Mouse (Mus musculus): ENCODE measurements around the gene Mad1l1. TPM values are rescaled to one million over a fixed set of nuclear protein-coding genes. Genes with fewer than 3 reads are reported as not detected.
A peak's percentile ranks its signal among the peaks of the same experiment; 100 is the strongest.

Gene Mad1l1
- total and polyA plus RNA-seq, 3 experiments, result 40.5 to 65.2 TPM; not detected in 1

GRCm38 (mm10) chr5:140202451-140202850 is 118.9 kb downstream of the Mad1l1 start:
- Histone ChIP-seq H3K4me3 (ENCODE audit: control insufficient read depth in 1 of 2, insufficient read depth in 1 of 2, low read depth in 2 of 2, low read length in 2 of 2) (no peak overlapping the region), H3K9ac (ENCODE audit: control insufficient read depth, low read depth, low read length, poor library complexity, severe bottlenecking) (no peak overlapping the region), H3K4me1 (ENCODE audit: control insufficient read depth in 1 of 2, insufficient read depth in 2 of 2, low read length in 2 of 2) (peaks cover 0 to 3% of the 10 kb centered on the region in 2 experiments; a peak in 1 of 4 replicates), H3K27ac (ENCODE audit: control insufficient read depth, low read depth, low read length) (no peak overlapping the region), H3K27me3 (ENCODE audit: control insufficient read depth in 1 of 2, insufficient read depth in 2 of 2, low read length in 2 of 2) (no peaks in the 10 kb centered on the region), H3K36me3 (ENCODE audit: control insufficient read depth in 1 of 2, insufficient read depth in 2 of 2, low read length in 2 of 2) (peaks cover 2% of the 10 kb centered on the region in 2 experiments; a peak in 1 of 4 replicates), H3K9me3 (replicated peaks; ENCODE audit: insufficient read depth, low read length) (no peaks in the 10 kb centered on the region), H3K79me2 (ENCODE audit: control insufficient read depth, insufficient read depth, low read length, poor library complexity) (no peaks in the 10 kb centered on the region)
- DNase-seq (ENCODE audit: low read depth, low spot score), result peak; percentile 29
- no peak for TF ChIP-seq UBTF (IDR thresholded peaks at IDR 0.05; ENCODE audit: borderline replicate concordance, insufficient read depth, low read depth, low read length)
- TF ChIP-seq GABPA (IDR thresholded peaks at IDR 0.05; ENCODE audit: low read depth, low read length), result no peak
- no peak for TF ChIP-seq MAZ (IDR thresholded peaks at IDR 0.05; ENCODE audit: low read depth, low read length)
- no peak for TF ChIP-seq MAX (IDR thresholded peaks at IDR 0.05; ENCODE audit: low read length)
- TF ChIP-seq CHD2 (IDR thresholded peaks at IDR 0.05; ENCODE audit: low read length), result no peak
- no peak for TF ChIP-seq GATA1 (IDR thresholded peaks at IDR 0.05; ENCODE audit: low read depth, low read length)
- TF ChIP-seq SMC3 (IDR thresholded peaks at IDR 0.05; ENCODE audit: low read depth, low read length), result no peak
- no peak for TF ChIP-seq ELF1 (IDR thresholded peaks at IDR 0.05; ENCODE audit: low read depth, low read length)
- TF ChIP-seq CTCF (IDR thresholded peaks at IDR 0.05 in 2 of 3, conservative IDR thresholded peaks at IDR 0.05 in 1 of 3; ENCODE audit: control insufficient read depth in 1 of 3, insufficient read depth in 1 of 3, low read depth in 2 of 3, low read length in 3 of 3, poor library complexity in 1 of 3, severe bottlenecking in 1 of 3), result no peak
- TF ChIP-seq RAD21 (IDR thresholded peaks at IDR 0.05; ENCODE audit: low read depth, low read length), result no peak
- no peak for TF ChIP-seq POLR2AphosphoS2 (IDR thresholded peaks at IDR 0.05; ENCODE audit: low read length)
- no peak for TF ChIP-seq JUND (IDR thresholded peaks at IDR 0.05; ENCODE audit: low read depth, low read length)
- TF ChIP-seq MXI1 (IDR thresholded peaks at IDR 0.05; ENCODE audit: low read depth, low read length), result no peak
- TF ChIP-seq POLR2AphosphoS5 (IDR thresholded peaks at IDR 0.05; ENCODE audit: borderline replicate concordance, low read depth, low read length), result no peak
- TF ChIP-seq E2F4 (IDR thresholded peaks at IDR 0.05; ENCODE audit: borderline replicate concordance, low read depth, low read length), result no peak

DNA sequence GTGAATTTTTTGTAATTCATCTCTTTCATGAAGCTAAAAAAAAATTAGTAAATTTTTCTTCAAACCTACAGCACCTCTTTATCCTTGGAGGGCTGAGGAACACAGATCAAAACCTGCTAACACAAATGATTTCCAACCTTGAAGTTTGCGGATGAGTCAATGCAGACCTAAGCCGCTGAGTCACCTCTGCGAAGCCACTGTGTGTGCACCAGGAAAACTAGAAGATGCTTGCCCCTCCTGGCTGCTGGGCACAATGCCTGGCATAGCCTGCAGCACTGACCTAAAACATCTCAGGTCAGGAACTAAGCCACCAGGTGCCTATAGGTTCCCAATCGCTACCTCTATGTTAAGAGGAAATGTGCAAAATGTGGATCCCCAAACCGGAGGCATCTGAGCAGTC is 119.8 kb downstream of the Mad1l1 start:
- H3K9ac ChIP-seq (ENCODE audit: control insufficient read depth, low read depth, low read length, poor library complexity, severe bottlenecking), result no peak overlapping the region
- no peaks in the 10 kb centered on the region for H3K27me3 ChIP-seq (ENCODE audit: control insufficient read depth in 1 of 2, insufficient read depth in 2 of 2, low read length in 2 of 2)
- no peak overlapping the region for H3K4me3 ChIP-seq (ENCODE audit: control insufficient read depth in 1 of 2, insufficient read depth in 1 of 2, low read depth in 2 of 2, low read length in 2 of 2)
- no peaks in the 10 kb centered on the region for H3K79me2 ChIP-seq (ENCODE audit: control insufficient read depth, insufficient read depth, low read length, poor library complexity)
- DNase-seq (ENCODE audit: low read depth, low spot score), result no peak
- H3K9me3 ChIP-seq (replicated peaks; ENCODE audit: insufficient read depth, low read length), result no peaks in the 10 kb centered on the region
- H3K27ac ChIP-seq (ENCODE audit: control insufficient read depth, low read depth, low read length), result no peak overlapping the region
- TF ChIP-seq POLR2A (IDR thresholded peaks at IDR 0.05; ENCODE audit: control insufficient read depth in 1 of 2, insufficient read depth in 1 of 2, low read depth in 1 of 2, low read length in 2 of 2, poor library complexity in 1 of 2) (no peak), BHLHE40 (IDR thresholded peaks at IDR 0.05; ENCODE audit: borderline replicate concordance, low read depth, low read length) (no peak), MYC (IDR thresholded peaks at IDR 0.05; ENCODE audit: low read depth, low read length) (no peak), TCF12 (IDR thresholded peaks at IDR 0.05; ENCODE audit: low read depth, low read length) (no peak), MXI1 (IDR thresholded peaks at IDR 0.05; ENCODE audit: low read depth, low read length) (no peak), ELF1 (IDR thresholded peaks at IDR 0.05; ENCODE audit: low read depth, low read length) (no peak), POLR2AphosphoS2 (IDR thresholded peaks at IDR 0.05; ENCODE audit: low read length) (no peak), TAL1 (IDR thresholded peaks at IDR 0.05; ENCODE audit: low read length) (no peak), MYB (IDR thresholded peaks at IDR 0.05; ENCODE audit: low read depth, low read length) (no peak), SIN3A (IDR thresholded peaks at IDR 0.05; ENCODE audit: low read length) (no peak), UBTF (IDR thresholded peaks at IDR 0.05; ENCODE audit: borderline replicate concordance, insufficient read depth, low read depth, low read length) (no peak), JUND (IDR thresholded peaks at IDR 0.05; ENCODE audit: low read depth, low read length) (no peak), SMC3 (IDR thresholded peaks at IDR 0.05; ENCODE audit: low read depth, low read length) (no peak), ETS1 (IDR thresholded peaks at IDR 0.05; ENCODE audit: low read depth, low read length) (no peak), MEF2A (IDR thresholded peaks at IDR 0.05; ENCODE audit: extremely low read depth, insufficient replicate concordance, low read depth, low read length, poor library complexity, severe bottlenecking) (no peak), ZC3H11A (IDR thresholded peaks at IDR 0.05; ENCODE audit: low read depth, low read length) (no peak), TBP (IDR thresholded peaks at IDR 0.05; ENCODE audit: low read depth, low read length) (no peak), HCFC1 (IDR thresholded peaks at IDR 0.05; ENCODE audit: low read depth, low read length) (no peak)
- peaks cover 0 to 3% of the 10 kb centered on the region in 2 experiments; a peak in 1 of 4 replicates for H3K4me1 ChIP-seq (ENCODE audit: control insufficient read depth in 1 of 2, insufficient read depth in 2 of 2, low read length in 2 of 2)
- peaks cover 0 to 2% of the 10 kb centered on the region in 2 experiments; a peak in 1 of 4 replicates for H3K36me3 ChIP-seq (ENCODE audit: control insufficient read depth in 1 of 2, insufficient read depth in 2 of 2, low read length in 2 of 2)

Data from MEL (cell line).